Mouse (Mus musculus): Measurements from ENCODE around the gene Ube2b. TPM values are rescaled to one million over a fixed set of nuclear protein-coding genes. Genes with fewer than 3 reads are reported as not detected.

Gene Ube2b
- polyA plus RNA-seq (2016; fragmentation: Nextera tagmentation; extraction: Ambion mirVana), result 241 and 242 TPM in 2 replicates

DNA sequence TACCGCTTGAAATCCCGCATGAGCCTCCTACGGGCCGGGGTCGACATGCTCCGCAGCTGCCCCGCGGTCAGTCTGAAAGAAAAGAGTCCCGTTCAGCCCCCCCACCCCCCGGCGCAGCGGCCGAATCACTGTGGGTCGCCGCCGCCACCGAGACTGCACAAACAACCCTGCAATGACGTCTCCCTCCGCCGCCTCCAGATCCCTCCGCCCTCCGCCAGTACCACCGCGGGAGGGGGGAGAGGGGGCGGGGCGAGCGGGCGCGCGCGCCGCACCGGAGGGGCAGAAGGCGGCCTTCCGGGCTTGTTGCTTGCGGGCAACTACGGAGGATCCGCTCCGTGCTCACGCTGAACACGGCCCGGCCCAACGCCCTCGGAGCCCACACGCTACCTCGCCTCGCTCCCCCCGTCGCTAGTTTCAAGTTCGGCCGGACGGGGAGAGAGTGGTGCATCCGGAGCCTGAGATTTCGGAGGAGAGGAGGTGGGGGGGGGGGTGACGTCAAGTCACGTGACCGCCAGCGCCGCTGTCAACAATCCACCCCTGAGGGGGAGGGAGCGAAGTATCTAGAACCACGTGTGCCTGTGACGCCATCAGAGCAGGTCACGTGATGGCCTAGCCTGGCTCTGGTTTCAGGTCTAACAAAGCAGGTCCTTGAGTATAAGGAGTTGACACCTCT is at the start of gene Ube2b:
Gene Ube2b, minus strand, starts transcription at position 473 of the 673 bp plus-strand sequence.
- H3K4me3 ChIP-seq (replicated peaks), result peak within 1 kb of the TSS; percentile 97
- H3K9ac ChIP-seq, result peak within 1 kb of the TSS; percentile 97
- H3K9me3 ChIP-seq, result no peaks in the 10 kb centered on the region
- H3K4me2 ChIP-seq, result peak within 1 kb of the TSS; percentile 75
- peaks cover 47% of the 10 kb centered on the region for H3K4me1 ChIP-seq
- ATAC-seq (ENCODE audit: low FRiP score), result peak; percentile 85
- WGBS, result under 1% methylated on average over 53 of the region's 63 CpGs
- H3K27ac ChIP-seq, result peak within 1 kb of the TSS; percentile 97
- H3K36me3 ChIP-seq (replicated peaks), result peaks cover 23% of the 10 kb centered on the region
- no peaks in the 10 kb centered on the region for H3K27me3 ChIP-seq

DNA sequence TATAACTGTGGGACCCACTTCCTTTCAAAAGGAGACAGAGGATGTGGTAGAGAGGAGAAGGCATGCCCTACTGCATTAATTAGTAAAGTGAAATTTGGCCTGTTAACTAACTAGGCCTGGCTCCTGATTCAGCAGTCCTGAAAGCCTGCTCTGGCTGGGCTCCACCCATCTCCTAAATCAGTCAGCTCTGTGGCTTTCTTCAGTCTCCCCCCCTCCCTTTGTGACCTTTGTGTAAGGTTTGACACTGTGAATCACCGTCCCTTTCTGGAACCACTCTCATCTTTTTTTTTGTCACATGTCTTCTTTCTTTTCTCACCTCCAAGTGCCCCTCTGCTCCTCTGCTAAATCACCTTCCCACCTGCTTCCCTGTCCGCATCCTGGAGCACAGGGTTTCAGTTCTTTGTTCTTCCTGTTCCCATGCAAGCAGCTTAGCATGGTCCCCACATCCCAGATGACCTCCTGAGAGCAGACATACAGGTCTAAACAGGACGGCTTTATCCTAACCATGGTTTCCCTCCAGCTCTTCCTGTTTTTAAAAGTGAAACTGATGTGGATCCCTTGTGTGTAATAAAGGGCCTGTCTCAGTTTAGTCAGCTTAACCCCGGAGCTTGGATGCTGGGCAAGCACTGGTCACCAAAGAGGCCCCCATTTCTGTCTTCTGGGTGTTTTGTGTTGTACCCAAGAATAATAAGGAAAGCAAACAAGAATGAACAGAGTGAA is 46.0 kb upstream of the Ube2b start:
- Histone ChIP-seq H3K27ac (no peak overlapping the region), H3K4me3 (replicated peaks) (no peak overlapping the region), H3K36me3 (replicated peaks) (no peaks in the 10 kb centered on the region), H3K4me1 (no peaks in the 10 kb centered on the region), H3K4me2 (no peak overlapping the region), H3K27me3 (no peaks in the 10 kb centered on the region), H3K9me3 (no peaks in the 10 kb centered on the region), H3K9ac (no peak overlapping the region)
- no peak for ATAC-seq (ENCODE audit: low FRiP score)
- 55% methylated on average over 4 of the region's 4 CpGs for WGBS

DNA sequence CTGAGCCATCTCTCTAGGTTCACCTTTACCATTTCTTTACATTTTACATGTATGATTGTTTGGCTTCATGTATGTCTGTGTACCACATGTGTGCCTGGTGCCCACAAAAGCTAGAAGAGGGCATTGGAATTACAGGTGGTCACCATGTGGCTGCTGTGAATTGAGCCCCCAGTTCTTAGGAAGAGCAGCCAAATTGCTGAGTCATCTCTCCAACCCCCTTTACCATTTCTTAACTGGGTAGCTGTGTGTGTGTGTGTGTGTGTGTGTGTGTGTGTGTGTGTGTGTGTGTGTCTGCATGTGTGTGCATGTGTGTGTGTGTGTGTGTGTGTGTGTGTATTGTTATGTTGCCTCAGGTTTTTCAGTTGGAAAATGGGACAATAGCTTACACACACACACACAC is 43.6 kb upstream of the Ube2b start:
- H3K4me2 ChIP-seq, result no peak overlapping the region
- H3K9ac ChIP-seq, result no peak overlapping the region
- H3K36me3 ChIP-seq (replicated peaks), result no peaks in the 10 kb centered on the region
- no peak overlapping the region for H3K27ac ChIP-seq
- no peaks in the 10 kb centered on the region for H3K4me1 ChIP-seq
- no peak overlapping the region for H3K4me3 ChIP-seq (replicated peaks)
- H3K9me3 ChIP-seq, result no peaks in the 10 kb centered on the region
- ATAC-seq (ENCODE audit: low FRiP score), result no peak
- no peaks in the 10 kb centered on the region for H3K27me3 ChIP-seq

DNA sequence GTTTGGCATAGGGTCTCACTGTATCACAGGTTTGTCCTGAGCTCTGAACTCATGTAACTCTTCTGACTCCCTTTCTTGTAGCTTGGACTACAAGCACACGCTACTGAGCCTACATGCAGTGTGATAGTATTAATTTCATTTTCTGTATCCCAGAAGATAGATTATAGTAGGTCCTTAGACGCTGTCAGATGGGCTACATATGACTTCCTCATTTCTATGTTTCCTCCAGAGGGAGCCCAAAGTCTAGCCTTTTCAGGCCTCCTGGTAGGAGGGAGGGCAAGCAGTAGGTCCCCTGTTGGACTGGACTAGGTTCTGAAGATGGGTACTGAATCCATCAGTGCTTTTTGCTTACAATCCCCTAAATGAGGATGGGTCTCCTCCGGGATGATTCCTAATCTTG is 42.7 kb upstream of the Ube2b start:
- Histone ChIP-seq H3K4me1 (no peaks in the 10 kb centered on the region), H3K4me3 (replicated peaks) (no peak overlapping the region), H3K27me3 (no peaks in the 10 kb centered on the region), H3K9ac (no peak overlapping the region), H3K9me3 (no peaks in the 10 kb centered on the region), H3K27ac (no peak overlapping the region), H3K4me2 (no peak overlapping the region), H3K36me3 (replicated peaks) (no peaks in the 10 kb centered on the region)
- 92% methylated on average over 3 of the region's 3 CpGs for WGBS
- no peak for ATAC-seq (ENCODE audit: low FRiP score)

DNA sequence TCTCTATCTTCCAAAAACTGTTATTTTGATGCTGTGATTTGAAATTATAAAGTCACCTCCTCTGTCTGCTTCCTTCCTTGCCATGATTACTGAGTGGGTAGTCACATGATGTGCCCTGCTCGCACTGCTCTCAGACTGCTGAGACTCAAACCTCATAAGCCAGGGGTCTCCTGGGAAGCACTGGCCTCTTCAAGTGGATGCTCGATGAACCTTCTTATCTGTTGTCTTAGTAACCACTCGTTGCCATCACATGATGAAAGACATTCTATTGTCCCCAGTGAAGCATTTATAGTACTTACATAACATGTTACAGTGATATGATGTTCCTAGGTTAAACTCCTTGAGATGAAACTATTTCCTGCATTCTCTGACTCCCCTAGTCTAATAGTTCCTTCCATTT is 37.1 kb upstream of the Ube2b start:
- Histone ChIP-seq H3K4me2 (no peak overlapping the region), H3K36me3 (replicated peaks) (no peaks in the 10 kb centered on the region), H3K27ac (no peak overlapping the region), H3K9ac (no peak overlapping the region), H3K4me3 (replicated peaks) (no peak overlapping the region), H3K4me1 (no peaks in the 10 kb centered on the region), H3K27me3 (no peaks in the 10 kb centered on the region), H3K9me3 (no peaks in the 10 kb centered on the region)
- 57% methylated on average over 3 of the region's 3 CpGs for WGBS
- ATAC-seq (ENCODE audit: low FRiP score), result no peak; the same call in 1 of the 2 replicates

DNA sequence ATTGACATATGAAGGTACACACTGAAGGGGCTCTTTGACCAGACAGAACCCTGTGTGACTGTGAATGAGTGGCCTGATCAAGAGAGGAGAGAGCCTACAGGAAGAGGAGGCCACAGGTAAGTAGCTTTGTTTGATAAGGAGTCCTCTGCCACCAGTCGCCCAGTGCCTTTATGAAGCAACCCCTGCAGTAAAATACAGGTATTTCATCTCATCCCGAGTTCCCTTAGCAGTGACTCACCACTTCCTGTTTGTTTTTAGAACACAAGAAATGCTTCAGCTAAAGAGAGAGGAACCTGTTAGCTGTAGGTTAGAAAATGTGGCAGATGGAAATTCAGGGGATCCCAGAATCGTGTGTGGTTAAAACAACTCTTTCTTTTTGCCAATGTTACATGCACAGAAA is 35.3 kb upstream of the Ube2b start:
- H3K4me3 ChIP-seq (replicated peaks), result no peak overlapping the region

DNA sequence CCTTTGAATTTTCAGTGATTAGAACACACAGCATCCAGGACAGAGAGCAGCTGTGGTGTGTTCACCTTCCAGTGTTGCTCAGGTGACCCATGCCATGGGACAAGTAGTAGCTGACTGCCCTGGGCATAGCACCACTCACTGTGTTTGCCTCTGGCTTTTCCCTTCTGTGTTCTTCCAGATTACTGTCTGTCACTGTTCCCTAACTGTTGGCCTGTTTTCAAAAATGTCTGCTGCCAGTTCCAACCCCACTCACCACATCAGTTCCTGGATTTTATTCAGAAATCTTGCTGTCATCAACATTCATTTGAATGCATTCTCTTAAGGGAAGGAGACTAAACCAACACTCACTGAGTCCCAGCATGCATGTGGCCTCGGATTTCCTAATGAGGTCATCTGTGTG is 33.4 kb upstream of the Ube2b start:
- Histone ChIP-seq H3K27me3 (no peaks in the 10 kb centered on the region), H3K4me1 (no peaks in the 10 kb centered on the region), H3K4me3 (replicated peaks) (no peak overlapping the region), H3K4me2 (no peak overlapping the region), H3K9me3 (no peaks in the 10 kb centered on the region), H3K27ac (no peak overlapping the region), H3K36me3 (replicated peaks) (no peaks in the 10 kb centered on the region), H3K9ac (no peak overlapping the region)
- WGBS, result 98% methylated on average over 1 of the region's 1 CpGs
- no peak for ATAC-seq (ENCODE audit: low FRiP score)

More for the DNA sequence above, 35.3 kb upstream of the Ube2b start:
- no peak overlapping the region for H3K9ac ChIP-seq
- H3K36me3 ChIP-seq (replicated peaks), result no peaks in the 10 kb centered on the region
- H3K27me3 ChIP-seq, result no peaks in the 10 kb centered on the region
- H3K4me2 ChIP-seq, result no peak overlapping the region
- WGBS, result 89% methylated on average over 3 of the region's 3 CpGs
- H3K9me3 ChIP-seq, result no peaks in the 10 kb centered on the region
- H3K4me1 ChIP-seq, result no peaks in the 10 kb centered on the region
- no peak overlapping the region for H3K27ac ChIP-seq
- no peak for ATAC-seq (ENCODE audit: low FRiP score)

DNA sequence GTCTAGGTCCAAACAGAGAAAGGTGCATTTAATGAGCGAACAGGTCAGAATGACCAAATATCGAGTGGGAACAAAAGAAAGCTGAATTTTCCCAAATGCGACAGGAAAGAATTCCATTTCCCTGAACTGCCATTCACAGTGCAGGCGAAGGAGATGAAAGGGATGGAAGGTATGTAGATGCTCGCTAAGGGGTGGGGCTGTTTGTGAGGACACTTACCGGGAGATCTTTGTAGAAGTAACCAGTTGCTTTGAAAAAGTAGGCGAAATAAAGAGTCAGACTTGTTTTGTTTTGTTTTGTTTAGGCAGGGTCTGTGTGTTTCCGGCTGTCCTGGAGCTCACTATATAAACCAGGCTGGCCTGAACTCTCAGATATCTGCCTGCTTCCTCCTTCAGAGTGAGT is 31.8 kb upstream of the Ube2b start:
- Histone ChIP-seq H3K9ac (no peak overlapping the region), H3K27me3 (no peaks in the 10 kb centered on the region), H3K9me3 (no peaks in the 10 kb centered on the region), H3K4me1 (no peaks in the 10 kb centered on the region), H3K27ac (no peak overlapping the region), H3K4me3 (replicated peaks) (no peak overlapping the region), H3K36me3 (replicated peaks) (no peaks in the 10 kb centered on the region), H3K4me2 (no peak overlapping the region)
- ATAC-seq (ENCODE audit: low FRiP score), result no peak
- 81% methylated on average over 8 of the region's 8 CpGs for WGBS

DNA sequence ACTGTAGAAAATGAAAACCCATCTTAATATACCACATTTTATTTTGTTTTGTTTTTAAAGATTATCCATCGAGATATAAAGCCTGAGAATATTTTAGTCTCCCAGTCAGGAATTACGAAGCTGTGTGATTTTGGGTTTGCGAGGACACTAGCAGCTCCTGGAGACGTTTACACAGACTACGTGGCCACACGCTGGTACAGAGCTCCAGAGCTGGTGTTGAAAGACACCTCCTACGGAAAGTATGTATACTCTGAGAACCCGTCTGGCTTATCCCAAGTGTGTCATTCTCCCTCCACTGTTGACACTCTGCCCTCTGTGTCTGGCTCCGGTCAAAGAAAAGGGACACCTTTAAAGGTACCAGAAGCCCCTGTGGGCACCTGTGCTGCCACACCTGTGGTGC is 17.7 kb upstream of the Ube2b start:
- Histone ChIP-seq H3K27ac (no peak overlapping the region), H3K4me1 (no peaks in the 10 kb centered on the region), H3K27me3 (no peaks in the 10 kb centered on the region), H3K4me3 (replicated peaks) (no peak overlapping the region), H3K4me2 (no peak overlapping the region), H3K9me3 (no peaks in the 10 kb centered on the region), H3K9ac (no peak overlapping the region), H3K36me3 (replicated peaks) (no peaks in the 10 kb centered on the region; the same call in 1 of the 2 replicates)
- 87% methylated on average over 9 of the region's 9 CpGs for WGBS
- ATAC-seq (ENCODE audit: low FRiP score), result no peak

DNA sequence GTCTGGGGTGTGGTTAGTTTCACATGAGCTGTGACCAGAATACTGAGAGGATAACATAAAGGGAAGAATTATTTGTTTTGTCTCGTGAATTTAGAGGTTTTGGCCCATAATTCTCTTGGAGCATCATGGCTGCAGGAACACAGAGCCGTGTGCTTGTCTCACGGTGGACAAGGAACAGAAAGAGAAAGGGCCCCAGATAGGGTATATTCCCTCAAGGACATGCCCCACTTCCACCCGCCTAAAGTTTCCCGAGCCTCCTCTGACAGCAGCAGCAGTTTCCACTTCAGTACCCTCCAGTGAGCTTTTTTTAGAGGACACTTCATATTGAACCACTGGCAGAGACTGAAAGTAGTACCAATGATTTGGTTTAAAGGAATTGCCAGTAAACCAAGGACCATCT is 11.0 kb upstream of the Ube2b start:
- no peaks in the 10 kb centered on the region for H3K27me3 ChIP-seq
- H3K4me3 ChIP-seq (replicated peaks), result no peak overlapping the region
- H3K36me3 ChIP-seq (replicated peaks), result 0 out of 2 replicates have a peak, but pooled peaks cover 5% of the 10 kb centered on the region
- 80% methylated on average over 5 of the region's 5 CpGs for WGBS
- H3K27ac ChIP-seq, result no peak overlapping the region
- H3K9me3 ChIP-seq, result no peaks in the 10 kb centered on the region
- H3K9ac ChIP-seq, result no peak overlapping the region
- no peak for ATAC-seq (ENCODE audit: low FRiP score)
- no peak overlapping the region for H3K4me2 ChIP-seq
- no peaks in the 10 kb centered on the region for H3K4me1 ChIP-seq

DNA sequence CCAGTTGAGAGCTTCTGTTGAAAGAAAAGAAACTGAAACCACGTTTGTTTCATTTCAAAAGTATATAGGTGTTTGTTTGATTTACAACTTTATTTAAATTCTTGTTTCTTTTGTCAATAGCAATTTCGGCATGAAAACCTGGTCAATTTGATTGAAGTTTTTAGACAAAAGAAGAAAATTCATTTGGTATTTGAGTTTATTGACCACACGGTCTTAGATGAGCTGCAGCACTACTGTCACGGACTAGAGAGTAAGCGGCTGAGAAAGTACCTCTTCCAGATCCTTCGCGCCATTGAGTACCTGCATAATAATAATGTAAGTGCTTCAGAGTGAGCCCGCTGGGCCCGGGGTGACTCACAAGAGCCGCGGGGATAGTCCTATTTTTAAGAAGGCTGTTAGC is 10.4 kb upstream of the Ube2b start:
- no peak for ATAC-seq (ENCODE audit: low FRiP score)
- Histone ChIP-seq H3K27me3 (no peaks in the 10 kb centered on the region), H3K4me1 (no peaks in the 10 kb centered on the region), H3K36me3 (replicated peaks) (0 out of 2 replicates have a peak, but pooled peaks cover 5% of the 10 kb centered on the region), H3K27ac (no peak overlapping the region), H3K9me3 (no peaks in the 10 kb centered on the region), H3K4me3 (replicated peaks) (no peak overlapping the region), H3K9ac (no peak overlapping the region), H3K4me2 (no peak overlapping the region)
- 89% methylated on average over 11 of the region's 11 CpGs for WGBS

DNA sequence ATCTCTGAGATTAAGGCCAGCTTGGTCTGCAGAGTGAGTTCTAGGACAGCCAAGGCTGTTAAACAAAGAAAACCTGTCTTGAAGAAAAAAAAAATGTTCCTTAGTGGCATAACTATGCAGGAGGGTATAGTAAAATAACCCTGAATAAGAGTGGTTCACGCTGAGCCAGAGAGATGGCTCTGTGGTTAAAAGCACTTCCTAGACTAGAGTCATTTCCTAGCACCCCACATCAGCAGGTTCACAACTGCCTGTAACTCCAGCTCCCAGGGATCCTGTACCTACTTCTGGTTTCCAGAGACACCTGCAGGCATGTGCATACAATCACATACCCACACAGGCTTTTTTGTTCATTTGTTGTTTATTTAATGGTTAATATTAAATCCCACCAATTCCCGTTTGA is 5.0 kb upstream of the Ube2b start:
- 78% methylated on average over 2 of the region's 2 CpGs for WGBS
- no peak for ATAC-seq (ENCODE audit: low FRiP score)
- Histone ChIP-seq H3K27me3 (no peaks in the 10 kb centered on the region), H3K9me3 (no peaks in the 10 kb centered on the region), H3K4me2 (0 out of 2 replicates have a peak overlapping the region, but pooled peaks have one; percentile 10), H3K27ac (no peak overlapping the region), H3K4me3 (replicated peaks) (no peak overlapping the region), H3K36me3 (replicated peaks) (no peaks in the 10 kb centered on the region), H3K4me1 (peaks cover 23% of the 10 kb centered on the region), H3K9ac (no peak overlapping the region)

Measured in forebrain, embryonic 12.5 days (tissue).